Mouse (Mus musculus): ENCODE measurements around the gene Ppm1g. TPM values are rescaled to one million over a fixed set of nuclear protein-coding genes. Genes with fewer than 3 reads are reported as not detected.
A peak's percentile ranks its signal among the peaks of the same experiment; 100 is the strongest.

Gene Ppm1g
- polyA plus RNA-seq, 1 experiment from 2014 or later, result 162 TPM

DNA sequence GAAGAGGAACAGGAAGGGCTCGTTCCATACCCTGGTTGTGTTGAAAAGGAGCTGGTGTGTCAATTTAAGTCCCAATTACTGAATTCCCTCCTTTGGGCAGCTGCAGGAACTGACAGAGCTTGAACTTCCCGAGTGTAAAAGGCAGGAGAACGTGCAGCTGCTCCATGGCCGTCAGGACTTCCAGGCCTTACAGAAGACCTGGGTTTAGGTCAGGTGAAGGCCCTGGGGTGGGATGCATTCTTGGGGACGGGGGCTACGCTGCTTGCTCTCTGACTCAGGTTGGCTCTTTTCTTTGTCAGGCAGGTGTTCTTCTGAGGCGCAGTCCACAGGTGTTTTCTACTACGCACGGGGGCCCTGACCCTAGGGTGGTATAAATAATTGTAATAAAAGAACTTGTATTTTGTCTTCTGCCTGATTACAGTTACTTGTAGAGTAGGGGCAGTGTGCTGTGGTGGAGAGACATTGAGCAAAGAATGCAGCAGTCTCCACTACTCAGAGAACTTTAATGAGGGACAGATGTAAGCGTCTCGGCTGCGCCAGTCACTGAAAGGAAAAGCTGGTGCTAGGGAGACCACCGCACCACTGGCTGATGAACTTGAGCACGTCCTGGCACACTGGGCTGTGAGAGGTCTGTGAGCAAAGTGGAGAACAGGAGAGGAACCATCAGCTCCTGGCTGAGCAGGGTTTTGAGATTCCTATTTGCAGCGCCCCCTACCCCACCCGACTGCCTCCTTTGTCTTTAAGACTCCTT is 32.5 kb upstream of the Ppm1g start:
- H3K9me3 ChIP-seq (ENCODE audit: control insufficient read depth, low read length), result no peaks in the 10 kb centered on the region
- WGBS, result 86% methylated on average over 16 of the region's 16 CpGs
- no peak overlapping the region for H3K4me2 ChIP-seq (replicated peaks)
- H3K27ac ChIP-seq, result no peak overlapping the region
- H3K9ac ChIP-seq, result no peak overlapping the region
- no peaks in the 10 kb centered on the region for H3K27me3 ChIP-seq (ENCODE audit: control insufficient read depth, insufficient read depth, low read length)
- DNase-seq (ENCODE audit: low spot score) (no peak), ATAC-seq (ENCODE audit: low FRiP score) (no peak)
- no peaks in the 10 kb centered on the region for H3K4me1 ChIP-seq (replicated peaks; ENCODE audit: control insufficient read depth, insufficient read depth, low read length)
- no peak overlapping the region for H3K4me3 ChIP-seq (replicated peaks; ENCODE audit: low read length)
- peaks cover 97% of the 10 kb centered on the region for H3K36me3 ChIP-seq (replicated peaks; ENCODE audit: control insufficient read depth, insufficient read depth)

DNA sequence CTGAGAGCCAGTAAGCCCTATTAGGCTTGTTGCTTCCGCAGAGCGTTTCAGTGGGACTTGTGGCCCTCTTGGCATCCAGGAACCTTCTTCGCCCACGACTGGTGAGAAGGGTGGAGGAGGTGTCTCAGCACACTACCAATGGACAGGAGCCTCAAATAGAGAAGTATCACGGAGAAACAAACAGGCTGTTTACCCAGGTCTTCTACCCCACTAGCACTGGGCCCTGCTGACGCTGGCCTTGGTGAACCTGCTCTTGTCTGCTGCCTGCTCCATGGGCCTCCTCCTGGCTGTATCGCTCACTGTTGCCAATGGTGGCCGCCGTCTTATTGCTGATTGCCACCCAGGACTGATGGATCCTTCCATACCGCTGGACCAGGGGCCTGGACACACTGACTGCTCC is 31.7 kb upstream of the Ppm1g start:
- Histone ChIP-seq H3K4me2 (replicated peaks) (0 out of 2 replicates have a peak overlapping the region, but pooled peaks have one; percentile 14), H3K27ac (no peak overlapping the region), H3K27me3 (ENCODE audit: control insufficient read depth, insufficient read depth, low read length) (no peaks in the 10 kb centered on the region), H3K4me1 (replicated peaks; ENCODE audit: control insufficient read depth, insufficient read depth, low read length) (no peaks in the 10 kb centered on the region), H3K4me3 (replicated peaks; ENCODE audit: low read length) (no peak overlapping the region), H3K9ac (no peak overlapping the region), H3K9me3 (ENCODE audit: control insufficient read depth, low read length) (no peaks in the 10 kb centered on the region), H3K36me3 (replicated peaks; ENCODE audit: control insufficient read depth, insufficient read depth) (peaks cover 97% of the 10 kb centered on the region)
- no peak for ATAC-seq (ENCODE audit: low FRiP score)
- WGBS, result 56% methylated on average over 10 of the region's 10 CpGs
- no peak for DNase-seq (ENCODE audit: low spot score)

DNA sequence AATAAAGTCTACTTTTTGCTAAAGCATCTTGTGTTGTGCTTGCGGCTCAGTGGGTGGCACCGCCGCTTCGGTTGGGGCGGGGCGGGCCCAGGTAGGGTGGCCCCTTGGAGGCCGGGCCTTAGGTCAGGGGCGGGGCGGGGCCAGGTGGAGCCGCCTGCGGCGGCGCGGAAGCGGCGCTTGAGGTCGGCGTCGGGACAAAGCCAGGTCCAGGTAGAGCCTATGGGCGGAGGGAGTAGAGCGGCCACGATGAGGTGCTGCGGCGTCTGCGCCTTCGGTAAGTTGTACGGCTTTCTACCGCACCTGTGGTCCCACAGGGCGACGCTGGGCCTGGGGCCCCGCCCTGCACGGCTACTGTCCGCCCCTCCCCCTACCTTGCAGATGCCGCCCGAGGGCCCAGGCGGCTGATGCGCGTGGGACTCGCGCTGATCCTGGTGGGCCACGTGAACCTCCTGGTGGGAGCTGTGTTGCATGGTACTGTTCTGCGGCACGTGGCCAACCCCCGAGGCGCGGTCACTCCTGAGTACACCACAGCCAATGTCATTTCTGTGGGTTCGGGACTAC is 31.1 kb upstream of the Ppm1g start, which contains the start of gene Krtcap3:
TSS of gene Krtcap3 (plus strand) at position 151 of the 561 bp plus-strand sequence.
- H3K4me3 ChIP-seq (replicated peaks; ENCODE audit: low read length), result no peak within 1 kb of the TSS
- no peak within 1 kb of the TSS for H3K9ac ChIP-seq
- peak within 1 kb of the TSS; percentile 14; the same call in 1 of the 2 replicates for H3K4me2 ChIP-seq (replicated peaks)
- peaks cover 98% of the 10 kb centered on the region for H3K36me3 ChIP-seq (replicated peaks; ENCODE audit: control insufficient read depth, insufficient read depth)
- H3K4me1 ChIP-seq (replicated peaks; ENCODE audit: control insufficient read depth, insufficient read depth, low read length), result no peaks in the 10 kb centered on the region
- DNase-seq (ENCODE audit: low spot score) (no peak), ATAC-seq (ENCODE audit: low FRiP score) (peak; percentile 56)
- 18% methylated on average over 47 of the region's 47 CpGs for WGBS
- H3K9me3 ChIP-seq (ENCODE audit: control insufficient read depth, low read length), result no peaks in the 10 kb centered on the region
- no peak within 1 kb of the TSS for H3K27ac ChIP-seq
- no peaks in the 10 kb centered on the region for H3K27me3 ChIP-seq (ENCODE audit: control insufficient read depth, insufficient read depth, low read length)

DNA sequence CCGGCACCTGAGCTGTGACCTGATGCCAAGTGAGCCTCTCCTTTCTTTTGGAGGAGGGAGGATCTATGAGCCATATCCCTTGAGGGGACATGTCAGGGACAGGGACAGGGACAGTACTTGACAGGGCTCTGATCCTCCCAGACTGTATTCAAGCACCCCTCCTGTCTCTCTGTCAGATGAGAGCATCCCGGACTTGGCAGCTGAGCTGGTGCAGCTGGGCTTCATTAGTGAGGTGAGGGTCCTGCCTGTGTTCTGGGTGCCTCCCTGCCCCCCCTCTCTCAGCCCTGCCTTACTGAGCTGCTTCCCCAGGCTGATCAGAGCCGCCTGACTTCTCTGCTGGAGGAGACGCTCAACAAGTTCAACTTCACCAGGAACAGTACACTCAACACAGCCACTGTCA is 30.2 kb upstream of the Ppm1g start:
- no peak overlapping the region for H3K4me2 ChIP-seq (replicated peaks)
- no peak overlapping the region for H3K4me3 ChIP-seq (replicated peaks; ENCODE audit: low read length)
- DNase-seq (ENCODE audit: low spot score) (no peak), ATAC-seq (ENCODE audit: low FRiP score) (peak; percentile 22; the same call in 1 of the 2 replicates)
- H3K4me1 ChIP-seq (replicated peaks; ENCODE audit: control insufficient read depth, insufficient read depth, low read length), result no peaks in the 10 kb centered on the region
- H3K9ac ChIP-seq, result no peak overlapping the region
- WGBS, result 68% methylated on average over 4 of the region's 4 CpGs
- H3K27ac ChIP-seq, result no peak overlapping the region
- no peaks in the 10 kb centered on the region for H3K9me3 ChIP-seq (ENCODE audit: control insufficient read depth, low read length)
- H3K27me3 ChIP-seq (ENCODE audit: control insufficient read depth, insufficient read depth, low read length), result no peaks in the 10 kb centered on the region
- peaks cover 98% of the 10 kb centered on the region for H3K36me3 ChIP-seq (replicated peaks; ENCODE audit: control insufficient read depth, insufficient read depth)

DNA sequence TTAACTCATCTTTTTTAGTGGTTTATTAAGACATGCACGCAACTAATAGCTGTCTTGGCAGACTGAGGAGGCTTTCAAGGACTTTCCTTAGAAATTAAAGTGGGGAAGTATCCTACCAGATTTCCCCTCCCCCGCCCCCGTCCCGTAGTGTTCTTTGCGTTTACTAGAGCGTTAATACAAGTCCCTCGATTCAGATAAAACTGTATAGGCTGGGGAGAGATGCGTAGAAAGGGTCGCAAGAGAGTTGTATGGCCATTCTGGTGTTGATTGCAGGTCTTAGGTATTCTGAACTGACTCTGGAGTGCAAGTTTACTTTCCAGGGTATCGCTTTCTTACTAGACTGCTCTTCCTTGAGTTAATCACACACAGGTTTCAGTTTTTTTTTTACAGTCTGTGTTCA is 21.7 kb upstream of the Ppm1g start:
- Histone ChIP-seq H3K36me3 (replicated peaks; ENCODE audit: control insufficient read depth, insufficient read depth) (peaks cover 38% of the 10 kb centered on the region), H3K9me3 (ENCODE audit: control insufficient read depth, low read length) (no peaks in the 10 kb centered on the region), H3K27me3 (ENCODE audit: control insufficient read depth, insufficient read depth, low read length) (no peaks in the 10 kb centered on the region), H3K4me3 (replicated peaks; ENCODE audit: low read length) (peak overlapping the region; percentile 99), H3K4me1 (replicated peaks; ENCODE audit: control insufficient read depth, insufficient read depth, low read length) (peaks cover 8% of the 10 kb centered on the region; the same call in 1 of the 2 replicates), H3K27ac (no peak overlapping the region), H3K4me2 (replicated peaks) (peak overlapping the region; percentile 91), H3K9ac (peak overlapping the region; percentile 94)
- 24% methylated on average over 10 of the region's 10 CpGs for WGBS
- no peak for DNase-seq (ENCODE audit: low spot score)
- ATAC-seq (ENCODE audit: low FRiP score), result no peak

DNA sequence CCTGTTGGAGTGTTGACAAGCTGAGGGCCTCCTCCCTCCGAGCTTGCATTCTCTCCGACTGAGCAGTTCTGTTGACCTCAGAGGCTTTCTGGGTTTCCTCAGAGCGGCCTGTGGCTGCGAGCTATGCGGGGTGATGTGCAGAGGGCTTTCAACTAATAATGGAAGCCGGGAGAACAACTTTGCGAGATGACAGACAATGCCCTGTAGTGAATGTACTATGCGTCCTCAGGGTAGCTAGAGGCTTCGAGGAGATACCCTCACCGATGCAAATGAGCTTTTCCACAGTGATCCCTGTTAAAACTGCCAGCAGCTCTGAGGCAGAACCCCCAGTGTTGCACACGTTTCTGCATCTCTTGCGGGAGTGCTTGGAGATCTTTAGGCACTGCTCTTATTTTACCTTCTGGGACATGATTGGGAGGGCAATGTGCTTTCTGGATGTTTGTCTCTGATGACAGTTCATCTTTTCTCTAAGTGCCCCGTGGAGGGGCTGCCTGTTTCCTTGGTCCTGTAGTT is 21.1 kb upstream of the Ppm1g start:
- WGBS, result under 1% methylated on average over 13 of the region's 13 CpGs
- no peaks in the 10 kb centered on the region for H3K27me3 ChIP-seq (ENCODE audit: control insufficient read depth, insufficient read depth, low read length)
- peak overlapping the region; percentile 98 for H3K27ac ChIP-seq
- peaks cover 32% of the 10 kb centered on the region for H3K36me3 ChIP-seq (replicated peaks; ENCODE audit: control insufficient read depth, insufficient read depth)
- H3K9ac ChIP-seq, result peak overlapping the region; percentile 94
- peak overlapping the region; percentile 91 for H3K4me2 ChIP-seq (replicated peaks)
- peaks cover 3% of the 10 kb centered on the region; the same call in 1 of the 2 replicates for H3K9me3 ChIP-seq (ENCODE audit: control insufficient read depth, low read length)
- H3K4me3 ChIP-seq (replicated peaks; ENCODE audit: low read length), result peak overlapping the region; percentile 99
- DNase-seq (ENCODE audit: low spot score) (no peak), ATAC-seq (ENCODE audit: low FRiP score) (no peak)
- H3K4me1 ChIP-seq (replicated peaks; ENCODE audit: control insufficient read depth, insufficient read depth, low read length), result peaks cover 8% of the 10 kb centered on the region; the same call in 1 of the 2 replicates

DNA sequence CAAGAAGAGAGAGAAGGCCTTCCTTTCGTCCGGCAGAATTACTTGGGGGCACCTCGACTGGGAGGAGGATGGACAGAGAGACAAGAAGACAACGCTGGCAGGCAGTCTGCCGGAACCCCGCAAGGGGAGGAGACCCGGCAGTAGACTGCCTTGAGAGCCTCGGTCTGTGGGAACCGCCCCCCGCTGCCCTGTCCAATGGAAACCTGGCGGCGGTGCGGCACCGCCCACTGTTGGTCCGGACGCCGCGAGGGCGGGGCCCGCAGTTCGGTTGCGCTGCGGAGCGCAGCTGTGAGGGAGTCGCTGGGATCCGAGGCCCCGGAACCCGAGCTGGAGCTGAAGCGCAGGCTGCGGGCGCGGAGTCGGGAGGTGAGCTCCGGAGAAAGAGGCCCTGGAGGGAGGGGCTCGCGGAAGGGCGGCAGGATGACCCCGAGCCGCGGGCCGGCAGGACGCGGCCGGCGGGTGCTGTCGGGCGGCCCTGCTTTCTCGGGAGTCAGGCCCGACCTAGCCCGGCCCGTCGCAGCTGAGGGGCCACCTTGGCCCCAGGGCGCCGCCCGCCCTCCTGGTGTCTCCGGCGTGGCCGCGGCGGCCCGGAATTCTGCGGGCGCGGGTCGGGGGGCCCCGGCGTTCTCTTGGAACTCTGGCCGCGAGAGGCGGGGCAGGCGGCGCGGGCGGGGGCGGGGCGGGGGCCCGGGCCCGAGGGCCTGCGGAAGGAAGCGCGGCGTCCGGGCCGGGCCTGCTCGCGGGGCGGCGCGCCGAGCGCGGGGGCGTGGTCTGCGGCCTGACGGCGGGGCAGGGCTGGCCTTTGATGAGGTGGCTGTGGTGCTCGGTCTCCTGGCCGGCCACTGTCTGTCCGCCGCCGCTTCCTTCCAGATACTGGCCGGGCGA is 20.4 kb upstream of the Ppm1g start, which contains the start of the genes Nrbp1 and Gm9970:
TSS of gene Nrbp1 (plus strand) at position 228 of the 885 bp plus-strand sequence.
TSS of gene Gm9970 (minus strand) at position 596 of the 885 bp plus-strand sequence.
- DNase-seq (ENCODE audit: low spot score), result peak; percentile 94
- Histone ChIP-seq H3K36me3 (replicated peaks; ENCODE audit: control insufficient read depth, insufficient read depth) (peaks cover 25% of the 10 kb centered on the region), H3K4me2 (replicated peaks) (peak within 1 kb of the TSS; percentile 91), H3K9ac (peak within 1 kb of the TSS; percentile 94), H3K27ac (peak within 1 kb of the TSS; percentile 98), H3K9me3 (ENCODE audit: control insufficient read depth, low read length) (peaks cover 4% of the 10 kb centered on the region; the same call in 1 of the 2 replicates), H3K4me3 (replicated peaks; ENCODE audit: low read length) (peak within 1 kb of the TSS; percentile 99), H3K27me3 (ENCODE audit: control insufficient read depth, insufficient read depth, low read length) (no peaks in the 10 kb centered on the region), H3K4me1 (replicated peaks; ENCODE audit: control insufficient read depth, insufficient read depth, low read length) (peaks cover 8% of the 10 kb centered on the region; the same call in 1 of the 2 replicates)
- under 1% methylated on average over 82 of the region's 103 CpGs for WGBS
- ATAC-seq (ENCODE audit: low FRiP score), result peak; percentile 98

DNA sequence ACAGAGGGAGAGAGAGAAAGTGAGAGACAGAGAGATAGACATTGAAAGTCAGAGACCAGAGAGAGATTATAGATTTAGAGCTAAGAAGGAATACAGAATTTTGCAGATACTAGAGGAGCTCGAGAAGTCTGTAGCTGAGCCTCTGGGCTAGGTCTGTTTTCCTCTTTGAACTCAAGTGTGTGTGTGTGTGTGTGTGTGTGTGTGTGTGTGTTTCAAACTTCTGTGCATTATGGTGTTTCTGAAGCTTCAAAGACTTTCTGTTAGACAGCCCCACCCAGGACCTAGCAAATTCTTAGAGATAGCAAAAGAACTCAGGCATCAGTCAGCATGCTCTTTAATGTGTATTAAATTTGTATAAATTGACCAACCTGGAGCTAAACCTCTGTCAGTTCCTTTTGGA is 6.2 kb upstream of the Ppm1g start:
- H3K4me2 ChIP-seq (replicated peaks), result no peak overlapping the region
- ATAC-seq (ENCODE audit: low FRiP score) (no peak), DNase-seq (ENCODE audit: low spot score) (no peak)
- no peaks in the 10 kb centered on the region for H3K36me3 ChIP-seq (replicated peaks; ENCODE audit: control insufficient read depth, insufficient read depth)
- H3K9ac ChIP-seq, result no peak overlapping the region
- H3K9me3 ChIP-seq (ENCODE audit: control insufficient read depth, low read length), result no peaks in the 10 kb centered on the region
- H3K4me1 ChIP-seq (replicated peaks; ENCODE audit: control insufficient read depth, insufficient read depth, low read length), result no peaks in the 10 kb centered on the region
- WGBS, result 73% methylated on average over 1 of the region's 1 CpGs
- H3K4me3 ChIP-seq (replicated peaks; ENCODE audit: low read length), result no peak overlapping the region
- no peak overlapping the region for H3K27ac ChIP-seq
- no peaks in the 10 kb centered on the region for H3K27me3 ChIP-seq (ENCODE audit: control insufficient read depth, insufficient read depth, low read length)
